Mouse (Mus musculus) midbrain, embryonic 16.5 days (tissue): ENCODE results near the gene Morc2a. TPM values are rescaled to one million over a fixed set of nuclear protein-coding genes. Genes with fewer than 3 reads are reported as not detected.

ENCODE experiments used
- ATAC-seq: fragments of 200-750 bp; cut with Nextera tagmentation; 2 replicates; pipeline ENCODE4 v1.8.0; 2017; ENCODE audit warnings: moderate TSS enrichment
- H3K27ac ChIP-seq: fragments of 300-500 bp; sonication (generic); 2 replicates; pipeline ENCODE4 v1.5.1; 2014; ENCODE audit warnings: mild to moderate bottlenecking, low read length, mixed read lengths
- H3K27me3 ChIP-seq: fragments of 300-500 bp; sonication (generic); 2 replicates; pipeline ENCODE4 v1.6.1; 2014; ENCODE audit warnings: low read depth, low read length, mixed read lengths; ENCODE audit not compliant: control insufficient read depth, insufficient read depth
- H3K36me3 ChIP-seq: fragments of 300-500 bp; sonication (generic); 2 replicates; pipeline ENCODE4 v1.6.1; 2014; ENCODE audit warnings: mild to moderate bottlenecking, low read length, moderate library complexity, mixed read lengths; ENCODE audit not compliant: control insufficient read depth, insufficient read depth
- H3K4me1 ChIP-seq: fragments of 300-500 bp; sonication (generic); 2 replicates; pipeline ENCODE4 v1.6.1; 2014; ENCODE audit warnings: mild to moderate bottlenecking, low read length, mixed read lengths; ENCODE audit not compliant: control insufficient read depth, insufficient read depth
- H3K4me2 ChIP-seq: fragments of 300-500 bp; sonication (generic); 2 replicates; pipeline ENCODE4 v1.6.1; 2014; ENCODE audit warnings: mild to moderate bottlenecking, low read length, mixed read lengths
- H3K4me3 ChIP-seq: fragments of 300-500 bp; sonication (generic); 2 replicates; pipeline ENCODE4 v1.5.1; 2014; ENCODE audit warnings: low read depth, mild to moderate bottlenecking, low read length, moderate library complexity, mixed read lengths
- H3K9ac ChIP-seq: fragments of 300-500 bp; sonication (generic); 2 replicates; pipeline ENCODE4 v1.6.1; 2014; ENCODE audit warnings: low read depth, low read length, mixed read lengths
- H3K9me3 ChIP-seq: fragments of 300-500 bp; sonication (generic); replicated peaks from 2 replicates; pipeline ENCODE4 v1.6.1; 2014; ENCODE audit warnings: mild to moderate bottlenecking, low read length, mixed read lengths; ENCODE audit not compliant: control insufficient read depth, poor library complexity, severe bottlenecking
- WGBS: fragments of 180-500 bp; shearing (Covaris S2); extraction: QIAGEN DNeasy Blood & Tissue Kit; methylation state at CpG from one replicate; pipeline ENCODE4 v1.1.7; 2014; 5-methylcytosine and 5-hydroxymethylcytosine counted together
- polyA plus RNA-seq: library from polyadenylated mRNA; unstranded; fragments of >200 nt; fragmentation: Nextera tagmentation; extraction: Ambion mirVana; gene quantifications from 2 replicates; pipeline ENCODE4 v1.2.1, GENCODE M21; 2015

Morc2a gene
- polyA plus RNA-seq, 1 experiment from 2014 or later: 33.7 TPM

DNA sequence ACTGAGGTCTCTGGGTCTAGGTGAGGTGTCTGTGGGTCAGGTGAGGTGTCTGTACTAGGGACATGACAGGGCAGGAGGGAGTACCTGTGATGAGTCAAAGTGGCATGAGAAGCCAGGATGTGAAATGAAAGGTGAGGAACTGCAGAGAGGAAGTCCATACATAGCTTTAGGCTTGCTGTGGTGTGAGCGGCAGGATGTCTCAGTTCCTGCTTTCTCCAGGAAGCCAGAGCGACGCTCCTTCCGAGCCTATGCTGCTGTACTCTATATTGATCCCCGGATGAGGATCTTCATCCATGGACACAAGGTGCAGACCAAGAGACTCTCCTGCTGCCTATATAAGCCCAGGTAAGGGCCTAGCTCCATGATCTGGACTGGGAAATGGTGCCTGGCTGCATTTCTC is 27.4 kb downstream of the Morc2a start:
- no peak overlapping the region for H3K27ac ChIP-seq
- peaks cover 53% of the 10 kb centered on the region for H3K36me3 ChIP-seq
- no peak for ATAC-seq
- no peak overlapping the region for H3K4me3 ChIP-seq
- H3K27me3 ChIP-seq: no peaks in the 10 kb centered on the region
- no peak overlapping the region for H3K4me2 ChIP-seq
- H3K9me3 ChIP-seq: no peaks in the 10 kb centered on the region
- no peaks in the 10 kb centered on the region for H3K4me1 ChIP-seq
- 87% methylated on average over 5 of the region's 5 CpGs for WGBS
- H3K9ac ChIP-seq: no peak overlapping the region

DNA sequence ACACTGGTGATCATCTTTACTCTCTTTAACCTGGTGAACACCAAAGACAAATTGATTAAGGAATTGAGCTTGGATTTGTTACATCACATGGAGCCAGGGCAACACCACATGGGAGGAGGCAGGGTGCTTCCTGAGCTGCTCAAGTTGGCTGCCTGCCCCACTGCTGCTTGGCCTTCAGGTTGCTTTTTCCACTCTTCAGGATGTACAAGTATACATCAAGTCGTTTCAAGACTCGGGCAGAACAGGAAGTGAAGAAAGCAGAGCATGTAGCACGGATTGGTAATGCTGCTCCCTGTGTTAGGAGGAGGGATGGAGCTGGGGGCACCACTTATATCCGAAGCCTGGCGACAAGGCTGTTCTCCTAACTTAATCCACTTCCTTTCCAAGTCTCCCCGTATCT is 28.2 kb downstream of the Morc2a start:
- no peak for ATAC-seq
- H3K36me3 ChIP-seq: peaks cover 51% of the 10 kb centered on the region
- H3K27ac ChIP-seq: no peak overlapping the region
- no peak overlapping the region for H3K9ac ChIP-seq
- no peaks in the 10 kb centered on the region for H3K4me1 ChIP-seq
- WGBS: 80% methylated on average over 6 of the region's 6 CpGs
- H3K4me2 ChIP-seq: no peak overlapping the region
- H3K4me3 ChIP-seq: no peak overlapping the region
- H3K27me3 ChIP-seq: no peaks in the 10 kb centered on the region
- no peaks in the 10 kb centered on the region for H3K9me3 ChIP-seq

DNA sequence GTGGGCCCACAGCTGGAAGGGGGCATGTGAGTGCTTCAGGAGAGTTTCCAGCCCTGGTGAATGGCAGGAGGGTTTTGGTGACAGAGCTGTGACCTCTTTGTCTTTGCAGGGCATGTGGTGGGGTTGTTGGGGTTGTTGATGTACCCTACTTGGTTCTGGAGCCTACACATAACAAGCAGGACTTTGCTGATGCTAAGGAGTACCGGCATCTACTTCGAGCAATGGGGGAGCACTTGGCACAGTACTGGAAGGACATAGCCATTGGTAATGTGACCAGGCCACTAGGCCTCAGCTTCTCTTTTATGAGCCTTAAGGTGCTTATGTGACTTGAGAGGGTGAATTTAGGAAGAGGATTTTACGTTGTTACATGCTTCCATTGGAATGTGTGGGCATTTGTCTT is 30.8 kb downstream of the Morc2a start:
- 93% methylated on average over 3 of the region's 3 CpGs for WGBS
- Histone ChIP-seq H3K4me3 (no peak overlapping the region), H3K9ac (no peak overlapping the region), H3K4me1 (no peaks in the 10 kb centered on the region), H3K4me2 (no peak overlapping the region), H3K9me3 (no peaks in the 10 kb centered on the region), H3K27me3 (no peaks in the 10 kb centered on the region), H3K36me3 (peaks cover 52% of the 10 kb centered on the region), H3K27ac (no peak overlapping the region)
- ATAC-seq: no peak

DNA sequence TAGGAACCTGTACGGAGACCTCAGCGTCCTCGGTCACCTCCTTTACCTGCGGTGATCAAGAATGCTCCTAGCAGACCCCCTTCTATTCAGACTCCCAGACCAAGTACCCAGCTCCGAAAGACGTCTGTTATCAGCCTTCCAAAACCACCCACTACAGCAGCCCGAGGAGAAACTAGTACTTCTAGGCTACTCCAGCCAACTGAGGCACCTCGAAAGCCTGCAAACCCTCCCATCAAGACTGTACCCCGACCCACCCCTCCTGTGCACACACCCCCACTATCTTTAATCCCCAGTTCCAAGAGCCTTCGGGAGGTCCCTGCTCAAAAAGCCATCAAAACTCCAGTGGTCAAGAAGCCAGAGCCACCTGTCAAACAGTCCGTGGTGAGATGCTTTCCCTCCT is 34.7 kb downstream of the Morc2a start:
- H3K4me3 ChIP-seq: no peak overlapping the region
- H3K27ac ChIP-seq: no peak overlapping the region
- H3K27me3 ChIP-seq: no peaks in the 10 kb centered on the region
- H3K4me1 ChIP-seq: no peaks in the 10 kb centered on the region
- ATAC-seq: no peak
- no peak overlapping the region for H3K4me2 ChIP-seq
- H3K9ac ChIP-seq: no peak overlapping the region
- no peaks in the 10 kb centered on the region for H3K9me3 ChIP-seq
- H3K36me3 ChIP-seq: peaks cover 49% of the 10 kb centered on the region
- 96% methylated on average over 11 of the region's 11 CpGs for WGBS

DNA sequence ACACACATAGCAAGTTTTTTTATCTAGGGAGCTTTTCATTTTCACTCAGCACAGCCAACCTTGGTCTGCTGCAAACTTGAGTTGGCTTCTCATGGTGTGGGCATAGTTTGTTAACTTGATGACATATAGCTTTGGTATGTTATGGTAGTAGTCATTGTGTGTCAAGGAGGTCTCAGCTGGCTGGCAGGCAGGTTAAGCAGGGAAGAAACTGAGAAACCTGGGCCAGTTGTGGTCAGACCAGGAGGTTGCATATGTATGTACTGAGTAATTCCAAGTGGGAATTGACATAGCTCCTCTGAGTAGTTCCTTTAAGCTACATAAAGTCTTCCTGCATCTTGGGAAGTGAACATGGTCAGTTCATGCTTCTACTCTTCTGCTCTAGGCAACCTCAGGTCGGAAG is 35.2 kb downstream of the Morc2a start:
- ATAC-seq: no peak
- Histone ChIP-seq H3K36me3 (peaks cover 49% of the 10 kb centered on the region), H3K4me2 (no peak overlapping the region), H3K4me1 (no peaks in the 10 kb centered on the region), H3K4me3 (no peak overlapping the region), H3K27ac (no peak overlapping the region), H3K27me3 (no peaks in the 10 kb centered on the region), H3K9me3 (no peaks in the 10 kb centered on the region), H3K9ac (no peak overlapping the region)
- 100% methylated on average over 1 of the region's 1 CpGs for WGBS

DNA sequence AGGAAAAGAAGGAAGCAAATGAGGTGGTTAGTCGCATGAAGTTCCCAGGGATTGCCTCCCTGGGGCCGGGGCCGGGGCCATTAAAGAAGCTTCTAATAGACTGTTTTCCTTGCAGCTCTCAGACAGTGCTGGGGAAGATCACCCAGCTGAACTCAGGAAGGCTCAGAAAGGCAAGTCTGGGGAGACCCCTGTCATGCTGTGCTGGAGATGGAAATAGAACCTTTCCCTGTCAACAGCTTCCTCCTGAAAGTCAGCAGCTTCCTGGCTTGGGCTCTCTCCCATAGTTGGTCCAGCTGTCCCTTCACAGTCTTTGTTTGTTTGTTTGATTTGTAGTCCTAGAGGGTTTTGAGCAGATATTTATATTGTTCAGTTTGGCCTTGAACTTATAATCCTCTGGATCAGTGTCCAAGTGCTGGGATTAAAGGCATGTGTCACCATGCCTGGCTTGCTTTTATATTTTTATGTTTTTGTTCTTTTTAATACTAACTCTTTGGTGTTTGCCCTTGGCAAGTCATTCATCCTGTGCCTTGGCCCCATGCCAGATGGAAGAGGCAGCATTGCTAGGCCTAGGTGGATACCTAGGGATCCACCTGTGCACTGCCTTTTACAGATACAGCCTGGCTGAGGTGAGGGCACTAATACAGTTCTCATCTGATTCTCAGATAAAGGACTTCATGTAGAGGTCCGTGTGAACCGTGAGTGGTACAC is 35.9 kb downstream of the Morc2a start:
- 92% methylated on average over 5 of the region's 5 CpGs for WGBS
- ATAC-seq: no peak
- Histone ChIP-seq H3K27ac (no peak overlapping the region), H3K4me2 (no peak overlapping the region), H3K9me3 (no peaks in the 10 kb centered on the region), H3K4me3 (no peak overlapping the region), H3K4me1 (no peaks in the 10 kb centered on the region), H3K27me3 (no peaks in the 10 kb centered on the region), H3K9ac (no peak overlapping the region), H3K36me3 (peaks cover 51% of the 10 kb centered on the region)

DNA sequence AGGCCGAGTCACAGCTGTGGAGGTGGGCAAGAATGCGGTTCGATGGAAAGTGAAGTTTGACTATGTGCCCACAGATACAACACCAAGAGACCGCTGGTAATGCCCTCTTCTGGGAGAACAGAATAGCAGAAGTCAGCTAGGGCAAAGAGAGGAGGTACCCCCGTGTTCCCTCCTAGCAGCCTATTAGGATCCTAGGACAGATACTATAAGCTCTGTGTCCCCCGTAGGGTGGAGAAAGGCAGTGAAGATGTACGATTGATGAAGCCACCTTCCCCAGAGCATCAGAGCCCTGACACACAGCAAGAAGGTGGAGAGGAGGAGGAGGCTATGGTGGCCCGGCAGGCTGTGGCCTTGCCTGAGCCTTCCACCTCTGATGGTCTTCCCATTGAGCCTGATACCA is 36.4 kb downstream of the Morc2a start:
- 95% methylated on average over 8 of the region's 8 CpGs for WGBS
- ATAC-seq: no peak
- Histone ChIP-seq H3K4me3 (no peak overlapping the region), H3K9ac (no peak overlapping the region), H3K4me1 (no peaks in the 10 kb centered on the region), H3K27ac (no peak overlapping the region), H3K4me2 (no peak overlapping the region), H3K36me3 (peaks cover 49% of the 10 kb centered on the region), H3K9me3 (no peaks in the 10 kb centered on the region), H3K27me3 (no peaks in the 10 kb centered on the region)

DNA sequence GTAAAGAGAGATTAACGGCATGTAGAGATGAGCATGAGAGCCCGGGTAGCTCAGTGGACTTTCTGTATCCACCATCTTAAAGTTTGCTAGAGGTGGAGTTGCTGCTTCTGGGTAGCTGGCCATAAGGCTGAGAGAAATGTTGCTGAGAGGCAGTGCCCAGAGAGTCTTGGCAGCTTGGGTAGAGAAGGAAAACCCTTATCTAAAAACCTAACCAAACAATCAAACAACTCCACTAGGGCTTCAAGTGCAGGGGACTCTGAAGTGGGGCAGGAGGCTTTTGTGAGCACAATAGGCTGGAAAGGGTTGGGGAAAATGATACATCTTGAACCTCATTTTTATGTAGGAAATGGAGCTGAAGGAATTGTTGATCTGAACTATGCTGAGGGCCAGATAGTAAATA is 37.3 kb downstream of the Morc2a start:
- Histone ChIP-seq H3K9ac (no peak overlapping the region), H3K4me3 (no peak overlapping the region), H3K36me3 (peaks cover 47% of the 10 kb centered on the region), H3K27me3 (no peaks in the 10 kb centered on the region), H3K27ac (no peak overlapping the region), H3K4me1 (no peaks in the 10 kb centered on the region), H3K4me2 (no peak overlapping the region), H3K9me3 (no peaks in the 10 kb centered on the region)
- no peak for ATAC-seq
- 91% methylated on average over 2 of the region's 2 CpGs for WGBS

DNA sequence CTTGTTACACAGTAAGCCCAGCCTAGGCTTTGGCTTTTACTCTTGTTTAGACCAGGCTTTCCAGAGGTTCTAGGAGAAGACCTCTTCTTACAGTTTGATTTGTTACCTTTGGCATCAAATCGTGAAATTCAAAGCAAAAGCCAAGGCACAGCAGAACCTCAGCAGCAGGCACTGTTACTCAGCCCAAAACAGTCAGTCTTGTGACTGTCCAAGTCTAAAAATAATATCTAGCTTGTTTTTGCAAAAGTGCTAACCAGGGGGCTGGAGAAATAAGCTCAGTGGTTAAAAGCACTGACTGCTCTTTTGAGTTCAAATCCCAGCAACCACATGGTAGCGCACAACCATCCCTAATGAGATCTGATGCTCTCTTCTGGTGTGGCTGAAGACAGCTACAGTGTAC is 37.9 kb downstream of the Morc2a start:
- Histone ChIP-seq H3K27ac (no peak overlapping the region), H3K36me3 (peaks cover 48% of the 10 kb centered on the region), H3K4me2 (no peak overlapping the region), H3K4me1 (no peaks in the 10 kb centered on the region), H3K9ac (no peak overlapping the region), H3K27me3 (no peaks in the 10 kb centered on the region), H3K4me3 (no peak overlapping the region), H3K9me3 (no peaks in the 10 kb centered on the region)
- ATAC-seq: no peak
- WGBS: 94% methylated on average over 2 of the region's 2 CpGs
